Mouse (Mus musculus): ENCODE measurements around the gene Tgtp1. TPM values are rescaled to one million over a fixed set of nuclear protein-coding genes. Genes with fewer than 3 reads are reported as not detected.

The Tgtp1 gene
- polyA plus RNA-seq (2012; rRNA removed): 0.43 and 0.56 TPM in 2 replicates

GRCm38 (mm10) chr11:48994018-48994417, at the start of gene Tgtp1:
Gene Tgtp1, minus strand, starts transcription at chr11:48994172.

GRCm38 (mm10) chr11:48991740-48992520, 2.0 kb downstream of the Tgtp1 start, which contains the start of gene Gm12185:
Gene Gm12185, minus strand, starts transcription at chr11:48992226.

GRCm38 (mm10) chr11:48979251-48979650, 14.7 kb downstream of the Tgtp1 start, which contains the start of gene 9930111J21Rik1:
Gene 9930111J21Rik1, minus strand, starts transcription at chr11:48979398.

GRCm38 (mm10) chr11:48978240-48978939, 15.6 kb downstream of the Tgtp1 start, which contains the start of gene Olfr56:
Gene Olfr56, plus strand, starts transcription at chr11:48978889.

GRCm38 (mm10) chr11:48946090-48946489, 47.9 kb downstream of the Tgtp1 start, which contains the start of gene Psme2b:
Gene Psme2b, minus strand, starts transcription at chr11:48946190.

Other genes with a start within 250 kb of the Tgtp1 start
- 3,049 and 4,867 TPM in 2 replicates for gene Rack1, start 193.8 kb downstream of the Tgtp1 start, polyA plus RNA-seq (2012; rRNA removed)
- gene Trim41, start 176.8 kb downstream of the Tgtp1 start, polyA plus RNA-seq (2012; rRNA removed): 33.9 and 35.4 TPM in 2 replicates
- gene Trim7, start 168.0 kb downstream of the Tgtp1 start, polyA plus RNA-seq (2012; rRNA removed): 22.2 and 25.4 TPM in 2 replicates
- gene Gm12184, start 167.5 kb downstream of the Tgtp1 start, polyA plus RNA-seq (2012; rRNA removed): 16.3 and 26.6 TPM in 2 replicates
- 7.1 and 9.1 TPM in 2 replicates for gene Irgm1, start 122.5 kb downstream of the Tgtp1 start, polyA plus RNA-seq (2012; rRNA removed)
- 0.15 and 0.18 TPM in 2 replicates for gene Gm5431, start 92.0 kb downstream of the Tgtp1 start, polyA plus RNA-seq (2012; rRNA removed)
- gene Psme2b, start 48.0 kb downstream of the Tgtp1 start, polyA plus RNA-seq (2012; rRNA removed): 1.7 and 3.1 TPM in 2 replicates
- 0.07 and 0.11 TPM in 2 replicates for gene Olfr56, start 15.3 kb downstream of the Tgtp1 start, polyA plus RNA-seq (2012; rRNA removed)
- 1.0 and 1.5 TPM in 2 replicates for gene 9930111J21Rik1, start 14.8 kb downstream of the Tgtp1 start, polyA plus RNA-seq (2012; rRNA removed)
- 0.03 and 0.05 TPM in 2 replicates for gene Gm12185, start 1.9 kb downstream of the Tgtp1 start, polyA plus RNA-seq (2012; rRNA removed)
- 0.54 and 1.0 TPM in 2 replicates for gene 9930111J21Rik2, start 57.1 kb upstream of the Tgtp1 start, polyA plus RNA-seq (2012; rRNA removed)
- gene Tgtp2, start 70.0 kb upstream of the Tgtp1 start, polyA plus RNA-seq (2012; rRNA removed): 2.0 TPM in 2 replicates
- 2.3 and 4.1 TPM in 2 replicates for gene Ifi47, start 82.4 kb upstream of the Tgtp1 start, polyA plus RNA-seq (2012; rRNA removed)
- gene Olfr1396, start 120.7 kb upstream of the Tgtp1 start, polyA plus RNA-seq (2012; rRNA removed): 0.52 TPM in 1 of 2 replicates, not detected in the other
- not detected in 2 replicates for gene Olfr1395, start 148.1 kb upstream of the Tgtp1 start, polyA plus RNA-seq (2012; rRNA removed)
- not detected in 2 replicates for gene Olfr1394, start 160.2 kb upstream of the Tgtp1 start, polyA plus RNA-seq (2012; rRNA removed)
- gene Btnl9, start 193.0 kb upstream of the Tgtp1 start, polyA plus RNA-seq (2012; rRNA removed): 7.7 and 9.6 TPM in 2 replicates
- gene Zfp62, start 209.1 kb upstream of the Tgtp1 start, polyA plus RNA-seq (2012; rRNA removed): 0.97 and 1.0 TPM in 2 replicates